Mouse (Mus musculus) megakaryocyte, embryonic 14.5 days (primary cell): ENCODE results near the gene Rptor. TPM values are rescaled to one million over a fixed set of nuclear protein-coding genes. Genes with fewer than 3 reads are reported as not detected.

Experiments used
- H3K27me3 ChIP-seq: replicated peaks from 2 replicates; pipeline ENCODE3; 2012; ENCODE audit warnings: inconsistent platforms
- H3K36me3 ChIP-seq: replicated peaks from 2 replicates; pipeline ENCODE3; 2012; ENCODE audit warnings: low read length, inconsistent platforms, mixed read lengths
- H3K4me1 ChIP-seq: 2 replicates; pipeline ENCODE4 v1.6.1; 2012; ENCODE audit warnings: inconsistent platforms
- H3K4me3 ChIP-seq: replicated peaks from 2 replicates; pipeline ENCODE3; 2012; ENCODE audit warnings: moderate library complexity, mild to moderate bottlenecking, inconsistent platforms
- H3K9me3 ChIP-seq: 2 replicates; pipeline ENCODE4 v1.6.1; 2012; ENCODE audit warnings: inconsistent platforms
- FLI1 ChIP-seq: IDR thresholded peaks from 2 replicates; pipeline ENCODE4 v1.6.1; 2012; ENCODE audit warnings: low read length, inconsistent platforms, mixed read lengths
- GATA1 ChIP-seq: IDR thresholded peaks from 3 replicates; pipeline ENCODE4 v1.6.1; 2012; ENCODE audit warnings: mixed read lengths, low read length, inconsistent platforms, borderline replicate concordance
- polyA plus RNA-seq: library from polyadenylated mRNA; stranded (reverse); fragments of >175 nt; gene quantifications from 2 replicates; pipeline ENCODE4 v1.2.3, GENCODE M21; 2012; ENCODE audit warnings: low replicate concordance; ENCODE audit not compliant: insufficient read depth

Rptor gene
- polyA plus RNA-seq, 1 experiment: 20.2 TPM

DNA sequence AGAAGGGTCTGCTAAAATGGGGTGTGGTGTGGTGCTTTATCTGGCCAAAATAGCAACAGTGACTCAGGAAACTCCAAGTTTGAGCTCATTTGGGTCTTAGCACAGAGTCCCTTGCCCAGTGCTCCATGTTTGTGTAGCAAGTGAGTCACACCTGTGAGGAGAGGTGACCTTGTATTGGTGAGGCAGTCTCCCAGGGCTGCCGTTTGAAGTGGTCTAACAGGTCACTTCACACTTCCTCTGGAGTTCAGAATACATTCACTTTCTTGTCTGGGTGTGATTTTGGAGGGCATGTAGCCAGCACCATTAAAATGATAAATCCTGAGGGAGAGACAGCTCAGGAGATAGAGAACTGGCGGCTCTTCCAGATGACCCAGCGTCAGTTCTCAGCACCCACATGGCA is 115.4 kb downstream of the Rptor start:
- Histone ChIP-seq H3K4me1 (peaks cover 70% of the 10 kb centered on the region), H3K4me3 (no peak overlapping the region), H3K27me3 (no peaks in the 10 kb centered on the region), H3K36me3 (peaks cover 10% of the 10 kb centered on the region), H3K9me3 (0 out of 2 replicates have a peak, but pooled peaks cover 4% of the 10 kb centered on the region)
- TF ChIP-seq GATA1 (no peak), FLI1 (no peak)

- H3K4me3 ChIP-seq: no peak overlapping the region
- H3K36me3 ChIP-seq: peaks cover 17% of the 10 kb centered on the region
- H3K27me3 ChIP-seq: no peaks in the 10 kb centered on the region
- H3K9me3 ChIP-seq: 0 out of 2 replicates have a peak, but pooled peaks cover 4% of the 10 kb centered on the region
- TF ChIP-seq GATA1: no peak
- TF ChIP-seq FLI1: no peak
- H3K4me1 ChIP-seq: peaks cover 64% of the 10 kb centered on the region
Observed at GRCm38 (mm10) chr11:119720101-119721048, 117.7 kb downstream of the Rptor start.

DNA sequence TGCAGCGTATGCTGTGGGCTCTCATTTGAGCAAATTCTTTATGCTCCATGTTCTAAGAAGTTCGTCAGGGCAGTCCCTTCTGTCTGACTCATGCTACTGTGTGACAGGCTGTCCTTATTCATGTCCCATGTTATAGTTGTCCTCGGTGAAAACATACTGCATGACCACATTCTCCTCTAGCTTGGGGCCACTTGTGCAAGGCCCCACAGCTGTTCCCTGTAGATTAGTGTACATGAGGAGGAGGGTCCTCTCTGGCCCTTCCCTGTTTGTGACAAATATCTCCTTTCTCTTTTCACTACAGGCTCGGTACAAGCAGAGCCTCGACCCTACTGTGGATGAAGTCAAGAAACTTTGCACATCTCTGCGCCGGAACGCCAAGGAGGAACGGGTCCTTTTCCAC is 122.0 kb downstream of the Rptor start:
- H3K27me3 ChIP-seq: no peaks in the 10 kb centered on the region
- no peak for TF ChIP-seq GATA1
- TF ChIP-seq FLI1: no peak
- peaks cover 26% of the 10 kb centered on the region for H3K36me3 ChIP-seq
- no peaks in the 10 kb centered on the region for H3K9me3 ChIP-seq
- H3K4me3 ChIP-seq: no peak overlapping the region
- H3K4me1 ChIP-seq: peaks cover 62% of the 10 kb centered on the region

GRCm38 (mm10) chr11:119731382-119731781 is 128.7 kb downstream of the Rptor start:
- Histone ChIP-seq H3K36me3 (peaks cover 8% of the 10 kb centered on the region), H3K4me3 (no peak overlapping the region), H3K4me1 (peaks cover 61% of the 10 kb centered on the region), H3K27me3 (no peaks in the 10 kb centered on the region), H3K9me3 (no peaks in the 10 kb centered on the region)
- TF ChIP-seq FLI1: no peak
- no peak for TF ChIP-seq GATA1

GRCm38 (mm10) chr11:119732362-119732761 is 129.7 kb downstream of the Rptor start:
- H3K27me3 ChIP-seq: no peaks in the 10 kb centered on the region
- TF ChIP-seq FLI1 (no peak), GATA1 (no peak)
- peaks cover 70% of the 10 kb centered on the region for H3K4me1 ChIP-seq
- H3K9me3 ChIP-seq: no peaks in the 10 kb centered on the region
- peaks cover 1% of the 10 kb centered on the region for H3K36me3 ChIP-seq
- no peak overlapping the region for H3K4me3 ChIP-seq

DNA sequence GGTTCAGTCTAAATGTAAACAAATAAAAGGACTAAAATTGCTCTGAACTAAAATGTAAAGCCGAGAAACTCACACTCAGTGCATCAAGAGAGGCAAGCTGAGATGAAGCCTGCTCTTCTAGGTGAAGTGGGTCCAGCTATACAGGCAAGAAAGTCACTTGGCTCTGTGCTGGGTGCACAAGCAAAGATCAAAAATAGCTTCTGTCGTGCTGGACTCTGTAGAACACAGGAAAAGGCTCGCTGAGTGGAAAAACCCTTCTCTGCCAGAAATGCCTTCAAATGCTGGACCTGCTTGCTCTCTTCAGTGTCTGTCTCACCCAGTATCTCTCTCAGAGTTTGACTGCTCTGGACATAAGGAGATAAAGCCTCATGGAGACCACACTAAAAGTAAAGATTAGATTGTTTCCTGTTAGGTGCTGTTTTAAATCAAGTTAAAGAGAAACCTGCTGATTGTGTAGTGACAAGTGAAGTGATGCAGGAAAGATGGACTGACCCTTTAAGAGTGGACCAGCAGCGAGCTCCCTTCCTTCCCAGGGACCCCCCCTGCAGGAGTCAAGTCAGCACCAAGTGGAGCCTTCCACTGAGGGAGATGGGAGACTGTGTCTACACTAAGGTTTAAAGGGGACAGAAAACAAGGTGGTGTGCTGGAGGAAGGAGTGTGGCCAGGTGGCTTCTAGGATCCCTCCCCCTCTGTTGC is 130.4 kb downstream of the Rptor start:
- no peak overlapping the region for H3K4me3 ChIP-seq
- peaks cover 73% of the 10 kb centered on the region for H3K4me1 ChIP-seq
- no peaks in the 10 kb centered on the region for H3K27me3 ChIP-seq
- TF ChIP-seq GATA1 (no peak), FLI1 (no peak)
- no peaks in the 10 kb centered on the region for H3K9me3 ChIP-seq
- no peaks in the 10 kb centered on the region for H3K36me3 ChIP-seq

DNA sequence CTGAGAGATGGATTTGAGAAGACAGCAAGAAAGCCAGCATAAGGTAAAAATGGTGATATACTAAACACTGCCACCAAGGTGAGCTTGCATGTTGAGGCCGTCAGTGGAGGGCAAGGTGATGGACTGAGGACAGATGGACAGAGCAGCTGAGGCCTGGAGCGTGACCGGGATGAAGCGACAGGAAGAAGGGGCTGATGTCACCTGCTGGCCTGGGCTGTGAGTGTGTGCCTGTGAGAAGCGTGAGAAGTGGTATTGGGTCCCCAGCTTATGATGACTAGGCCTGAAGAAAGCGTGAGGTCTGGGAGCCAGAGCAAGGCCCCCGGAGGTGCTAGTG is 130.9 kb downstream of the Rptor start:
- no peaks in the 10 kb centered on the region for H3K36me3 ChIP-seq
- no peak for TF ChIP-seq GATA1
- H3K27me3 ChIP-seq: no peaks in the 10 kb centered on the region
- H3K4me1 ChIP-seq: peaks cover 73% of the 10 kb centered on the region
- H3K9me3 ChIP-seq: no peaks in the 10 kb centered on the region
- H3K4me3 ChIP-seq: no peak overlapping the region

DNA sequence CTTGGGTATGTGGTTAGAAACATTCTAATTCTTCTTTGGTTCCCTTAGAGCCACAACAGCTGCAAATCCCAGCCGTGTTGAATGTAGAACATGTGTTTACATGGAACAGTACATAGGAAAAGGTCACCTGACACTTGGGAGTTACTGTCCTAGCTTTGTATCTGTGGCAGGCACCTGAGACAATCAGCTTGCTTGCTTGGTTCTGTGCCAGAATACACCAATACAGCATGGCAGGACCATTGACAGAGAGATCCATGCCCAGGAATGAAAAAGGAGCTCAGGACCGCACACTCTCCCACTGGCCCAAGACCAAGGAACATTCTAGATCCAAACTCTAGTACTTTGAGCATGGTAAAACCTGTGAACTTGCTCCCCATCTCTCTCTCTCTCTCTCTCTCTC is 132.4 kb downstream of the Rptor start:
- H3K4me1 ChIP-seq: peaks cover 70% of the 10 kb centered on the region
- no peaks in the 10 kb centered on the region for H3K27me3 ChIP-seq
- H3K9me3 ChIP-seq: no peaks in the 10 kb centered on the region
- H3K36me3 ChIP-seq: no peaks in the 10 kb centered on the region
- no peak for TF ChIP-seq GATA1
- no peak for TF ChIP-seq FLI1
- H3K4me3 ChIP-seq: no peak overlapping the region

- H3K36me3 ChIP-seq: peaks cover 11% of the 10 kb centered on the region
- TF ChIP-seq GATA1: no peak
- TF ChIP-seq FLI1: no peak
- H3K4me3 ChIP-seq: no peak overlapping the region
- H3K4me1 ChIP-seq: peaks cover 54% of the 10 kb centered on the region
- no peaks in the 10 kb centered on the region for H3K9me3 ChIP-seq
- no peaks in the 10 kb centered on the region for H3K27me3 ChIP-seq
Observed at GRCm38 (mm10) chr11:119738990-119739846, 136.5 kb downstream of the Rptor start.

DNA sequence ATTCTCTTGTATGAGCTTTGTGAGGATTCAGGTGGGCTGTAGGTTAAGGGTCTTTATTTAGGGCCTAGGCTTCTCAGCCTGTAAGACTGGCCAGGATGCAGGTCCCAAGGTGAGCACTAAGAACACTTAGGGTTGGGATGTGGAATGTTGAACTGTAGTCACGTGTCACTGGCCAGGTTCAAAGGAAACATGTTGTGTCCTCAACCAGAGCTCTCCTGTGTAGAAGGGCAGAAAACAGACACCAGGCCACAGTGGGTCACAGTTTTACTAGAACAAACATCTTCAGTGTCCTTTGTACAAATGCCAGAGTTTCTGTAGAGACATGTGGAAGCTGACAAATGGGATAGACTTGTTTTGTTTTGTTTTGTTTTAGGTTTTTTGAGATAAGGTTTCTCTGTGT is 138.7 kb downstream of the Rptor start:
- H3K36me3 ChIP-seq: peaks cover 23% of the 10 kb centered on the region
- no peak for TF ChIP-seq GATA1
- TF ChIP-seq FLI1: no peak

More for the DNA sequence above, 138.7 kb downstream of the Rptor start:
- H3K9me3 ChIP-seq: no peaks in the 10 kb centered on the region
- peaks cover 50% of the 10 kb centered on the region for H3K4me1 ChIP-seq
- H3K4me3 ChIP-seq: no peak overlapping the region
- H3K27me3 ChIP-seq: no peaks in the 10 kb centered on the region
